Mouse (Mus musculus) CH12.LX (cell line): Measurements from ENCODE around the gene Mettl26. TPM values are rescaled to one million over a fixed set of nuclear protein-coding genes. Genes with fewer than 3 reads are reported as not detected.

Experiments
- DNase-seq: peaks from one replicate; pipeline ENCODE4 v3.0.0-alpha.2; 2013; ENCODE audit errors: extremely low read depth
- H3K27ac ChIP-seq: 2 replicates; pipeline ENCODE4 v1.5.1; 2012; ENCODE audit warnings: low read depth, mild to moderate bottlenecking, control low read depth, moderate library complexity; ENCODE audit not compliant: insufficient read depth
- H3K27me3 ChIP-seq: replicated peaks from 2 replicates; pipeline ENCODE3; 2012; ENCODE audit warnings: inconsistent platforms
- H3K36me3 ChIP-seq, 2 experiments: replicated peaks in 1 of 2; 2 replicates each; pipeline versions ENCODE3 to v1.6.1; 2012; ENCODE audit warnings: inconsistent platforms in 1 of 2, low read length in 1 of 2, mild to moderate bottlenecking in 1 of 2, mixed read lengths in 1 of 2, moderate library complexity in 1 of 2; ENCODE audit not compliant: control insufficient read depth in 1 of 2, insufficient read depth in 1 of 2
- H3K4me1 ChIP-seq, 2 experiments: 2 replicates each; pipeline ENCODE4 v1.6.1; 2012; ENCODE audit warnings: inconsistent platforms in 1 of 2, moderate library complexity in 1 of 2; ENCODE audit not compliant: insufficient read depth in 2 of 2, control insufficient read depth in 1 of 2
- H3K4me2 ChIP-seq: 2 replicates; pipeline ENCODE4 v1.6.1; 2012; ENCODE audit warnings: low read depth, mild to moderate bottlenecking, control low read depth; ENCODE audit not compliant: poor library complexity, insufficient read depth, severe bottlenecking
- H3K4me3 ChIP-seq, 3 experiments: fragments of 150-350 bp in 1 of 3; sonication (generic) in 1 of 3; replicated peaks in 1 of 3; 2 replicates each; pipeline versions ENCODE3 to v1.5.1; 2011 to 2012; ENCODE audit warnings: low read depth in 2 of 3, low read length in 2 of 3, mild to moderate bottlenecking in 2 of 3, moderate library complexity in 2 of 3, control low read depth in 1 of 3, improper control_type of control experiment in 1 of 3, inconsistent platforms in 1 of 3, mixed read lengths in 1 of 3; ENCODE audit not compliant: poor library complexity in 1 of 3
- H3K79me2 ChIP-seq: replicated peaks from 2 replicates; pipeline ENCODE4 v1.6.1; 2012; ENCODE audit warnings: mild to moderate bottlenecking, moderate library complexity; ENCODE audit not compliant: control insufficient read depth, poor library complexity, insufficient read depth, severe bottlenecking; ENCODE audit errors: extremely low read depth
- H3K9ac ChIP-seq: 2 replicates; pipeline ENCODE4 v1.6.1; 2012; ENCODE audit warnings: low read depth, mild to moderate bottlenecking, control low read depth, moderate library complexity; ENCODE audit not compliant: insufficient read depth
- H3K9me3 ChIP-seq: replicated peaks from 2 replicates; pipeline ENCODE3; 2012; ENCODE audit warnings: low read length, inconsistent platforms, mixed read lengths
- CHD2 ChIP-seq: IDR thresholded peaks from 2 replicates; pipeline ENCODE4 v1.6.1; 2011; ENCODE audit warnings: low read length, improper control_type of control experiment
- ELF1 ChIP-seq: IDR thresholded peaks from 2 replicates; pipeline ENCODE4 v1.6.1; 2014; ENCODE audit warnings: low read depth, mild to moderate bottlenecking, inconsistent platforms, low read length, improper control_type of control experiment
- GABPA ChIP-seq: IDR thresholded peaks from 2 replicates; pipeline ENCODE4 v1.6.1; 2012; ENCODE audit warnings: low read depth, low read length, improper control_type of control experiment, inconsistent platforms; ENCODE audit not compliant: insufficient replicate concordance
- HCFC1 ChIP-seq: IDR thresholded peaks from 2 replicates; pipeline ENCODE4 v1.6.1; 2012; ENCODE audit warnings: low read depth, mild to moderate bottlenecking, inconsistent platforms, low read length, improper control_type of control experiment
- JUND ChIP-seq: conservative IDR thresholded peaks from 2 replicates; pipeline ENCODE4 v1.6.1; 2011; ENCODE audit warnings: low read depth, low read length, improper control_type of control experiment
- MAFK ChIP-seq: IDR thresholded peaks from 2 replicates; pipeline ENCODE4 v1.6.1; 2011; ENCODE audit warnings: low read length, improper control_type of control experiment; ENCODE audit not compliant: insufficient replicate concordance
- MAX ChIP-seq: IDR thresholded peaks from 2 replicates; pipeline ENCODE4 v1.6.1; 2011; ENCODE audit warnings: low read length, improper control_type of control experiment
- MAZ ChIP-seq: IDR thresholded peaks from 2 replicates; pipeline ENCODE4 v1.6.1; 2012; ENCODE audit warnings: low read depth, mild to moderate bottlenecking, inconsistent platforms, low read length, improper control_type of control experiment, moderate library complexity
- MYC ChIP-seq: IDR thresholded peaks from 2 replicates; pipeline ENCODE4 v1.6.1; 2011; ENCODE audit warnings: low read depth, mild to moderate bottlenecking, improper control_type of control experiment, low read length
- NELFE ChIP-seq: IDR thresholded peaks from 2 replicates; pipeline ENCODE4 v1.6.1; 2011; ENCODE audit warnings: low read depth, low read length, improper control_type of control experiment
- PAX5 ChIP-seq: IDR thresholded peaks from 2 replicates; pipeline ENCODE4 v1.6.1; 2012; ENCODE audit warnings: low read length, inconsistent platforms, mixed read lengths
- POLR2A ChIP-seq: IDR thresholded peaks from 2 replicates; pipeline ENCODE4 v1.6.1; 2011; ENCODE audit warnings: low read depth, mild to moderate bottlenecking, improper control_type of control experiment, low read length
- POLR2AphosphoS2 ChIP-seq: IDR thresholded peaks from 2 replicates; pipeline ENCODE4 v1.6.1; 2011; ENCODE audit warnings: low read depth, low read length, improper control_type of control experiment
- RCOR1 ChIP-seq: conservative IDR thresholded peaks from 2 replicates; pipeline ENCODE4 v1.6.1; 2012; ENCODE audit warnings: low read depth, mild to moderate bottlenecking, inconsistent platforms, low read length, improper control_type of control experiment
- SIN3A ChIP-seq: IDR thresholded peaks from 2 replicates; pipeline ENCODE4 v1.6.1; 2012; ENCODE audit warnings: low read length, improper control_type of control experiment, inconsistent platforms
- SMC3 ChIP-seq: IDR thresholded peaks from 2 replicates; pipeline ENCODE4 v1.6.1; 2011; ENCODE audit warnings: low read depth, low read length, improper control_type of control experiment
- TBP ChIP-seq: conservative IDR thresholded peaks from 2 replicates; pipeline ENCODE4 v1.6.1; 2011; ENCODE audit warnings: low read depth, low read length, improper control_type of control experiment
- UBTF ChIP-seq: IDR thresholded peaks from 2 replicates; pipeline ENCODE4 v1.6.1; 2012; ENCODE audit warnings: low read depth, mild to moderate bottlenecking, inconsistent platforms, low read length, improper control_type of control experiment, moderate library complexity
- USF2 ChIP-seq: conservative IDR thresholded peaks from 2 replicates; pipeline ENCODE4 v1.6.1; 2011; ENCODE audit warnings: low read depth, low read length, improper control_type of control experiment
- ZKSCAN1 ChIP-seq: IDR thresholded peaks from 2 replicates; pipeline ENCODE4 v1.6.1; 2012; ENCODE audit warnings: low read depth, inconsistent platforms, low read length, improper control_type of control experiment, borderline replicate concordance
- ZMIZ1 ChIP-seq: IDR thresholded peaks from 2 replicates; pipeline ENCODE4 v1.6.1; 2012; ENCODE audit warnings: low read depth, mild to moderate bottlenecking, inconsistent platforms, low read length, improper control_type of control experiment
- ZNF384 ChIP-seq: IDR thresholded peaks from 2 replicates; pipeline ENCODE4 v1.6.1; 2012; ENCODE audit warnings: low read depth, low read length, improper control_type of control experiment, inconsistent platforms
- dilution Hi-C: fragments of 300-500 bp; cut with MboI; formaldehyde crosslinking; loops from 2 replicates; pipeline ENCODE4 v1.14.3; 2020; ENCODE audit warnings: low sequenced_read_pairs; ENCODE audit not compliant: extremely low pct_unique_long_range_greater_than_20kb, extremely low pct_ligation_motif_present
- in situ Hi-C: fragments of 300-500 bp; cut with MboI; formaldehyde crosslinking; loops from 3 replicates; pipeline ENCODE4 v1.14.3; 2019; ENCODE audit warnings: low sequenced_read_pairs, low pct_ligation_motif_present, low pct_unique_long_range_greater_than_20kb, mixed read lengths
- polyA plus RNA-seq: library from polyadenylated mRNA; unstranded; fragments of >175 nt; gene quantifications from 2 replicates; pipeline ENCODE4 v1.2.1, GENCODE M21; 2012; ENCODE audit warnings: low read depth; ENCODE audit not compliant: insufficient read length
- total RNA-seq, 2 experiments: library from RNA; depleted of rRNA; stranded (reverse); fragments of 300-350 nt in 1 of 2; fragments of >200 nt in 1 of 2; gene quantifications; 2 replicates each; pipeline ENCODE4 v1.2.3; 2012 to 2014

Mettl26 gene
- total and polyA plus RNA-seq, 3 experiments: 29.8 to 52.5 (median 33.0) TPM

DNA sequence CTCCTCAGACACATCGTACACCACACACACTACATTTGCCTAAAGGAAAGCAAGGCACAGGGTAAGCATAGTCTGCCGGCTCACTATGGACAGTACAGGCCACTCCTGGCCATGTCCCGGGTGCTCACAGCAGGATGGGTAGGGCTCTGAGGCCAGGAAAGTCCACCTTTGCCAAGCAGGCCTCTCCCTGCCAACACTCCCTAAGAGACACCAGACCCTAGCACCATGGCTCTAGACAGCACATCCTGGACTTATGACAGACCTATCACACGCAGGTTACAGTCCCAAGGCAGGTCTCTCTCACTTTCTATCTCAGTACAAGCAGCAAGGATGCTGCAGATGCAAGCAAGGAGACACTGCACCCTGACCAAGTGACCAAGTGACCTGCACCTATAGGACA is 31.8 kb upstream of the Mettl26 start:
- no peak for TF ChIP-seq ELF1
- TF ChIP-seq CHD2: no peak
- TF ChIP-seq SIN3A: no peak
- TF ChIP-seq ZKSCAN1: no peak
- no peak for TF ChIP-seq JUND
- TF ChIP-seq MAX: no peak
- no peak for TF ChIP-seq ZNF384
- no peak for TF ChIP-seq POLR2A
- no peak for TF ChIP-seq NELFE
- no peak for TF ChIP-seq MAZ
- no peak for TF ChIP-seq HCFC1
- TF ChIP-seq USF2: no peak
- no peaks in the 10 kb centered on the region for H3K9me3 ChIP-seq
- peak overlapping the region; percentile 71; the same call in 1 of the 2 replicates for H3K4me2 ChIP-seq
- peak overlapping the region; percentile 71 to 93 (median 77) for H3K4me3 ChIP-seq
- H3K27me3 ChIP-seq: no peaks in the 10 kb centered on the region
- no peak for DNase-seq
- peaks cover 12 to 15% of the 10 kb centered on the region in 2 experiments for H3K4me1 ChIP-seq
- H3K9ac ChIP-seq: peak overlapping the region; percentile 83
- in situ Hi-C loops (no loop called here), dilution Hi-C loops (no loop called here)
- H3K36me3 ChIP-seq: peaks cover 59 to 83% of the 10 kb centered on the region in 2 experiments
- peaks cover 14% of the 10 kb centered on the region for H3K79me2 ChIP-seq
- no peak overlapping the region for H3K27ac ChIP-seq

DNA sequence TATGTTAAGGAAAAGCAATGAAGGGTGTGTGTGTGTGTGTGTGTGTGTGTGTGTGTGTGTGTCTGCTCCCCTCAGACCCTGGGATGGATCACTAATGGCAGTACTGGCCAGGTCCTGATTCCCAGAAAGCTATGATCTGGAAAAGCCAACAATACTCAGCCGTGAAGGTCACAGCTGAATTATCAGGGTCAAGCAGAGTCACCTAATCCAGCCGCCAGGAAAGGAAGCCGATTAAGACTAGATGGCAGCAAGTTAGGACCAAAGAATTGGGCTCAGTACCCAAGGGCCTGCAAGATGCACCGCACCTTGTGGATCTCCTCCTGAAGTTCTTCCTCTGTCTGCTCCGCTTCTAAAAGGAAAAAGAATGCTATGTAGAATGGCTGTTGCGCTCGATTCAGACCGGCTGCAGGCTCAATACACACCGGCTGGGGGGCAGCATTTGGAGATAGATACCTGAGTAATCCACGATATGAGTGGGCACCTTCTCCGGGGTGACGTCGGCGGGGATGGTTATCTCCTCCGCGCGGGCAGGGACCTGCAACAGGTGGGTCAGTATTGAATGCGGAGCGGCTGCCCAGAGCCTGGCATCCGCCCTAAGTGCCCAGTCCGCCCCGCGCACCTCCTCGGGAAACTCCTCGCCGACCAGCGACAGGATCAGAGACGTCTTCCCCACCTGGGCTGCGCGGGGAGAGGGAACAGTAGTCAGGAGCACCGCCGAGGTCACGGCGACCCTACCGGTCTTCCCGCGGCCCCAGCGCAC is 31.1 kb upstream of the Mettl26 start:
- TF ChIP-seq NELFE (no peak), ZMIZ1 (no peak), PAX5 (no peak), UBTF (no peak), POLR2AphosphoS2 (no peak), SMC3 (no peak), MAFK (no peak), GABPA (no peak), RCOR1 (no peak), MYC (no peak), ELF1 (no peak), ZNF384 (no peak), TBP (no peak)
- H3K36me3 ChIP-seq: peaks cover 60 to 84% of the 10 kb centered on the region in 2 experiments
- DNase-seq: no peak
- in situ Hi-C loops (no loop called here), dilution Hi-C loops (no loop called here)
- no peaks in the 10 kb centered on the region for H3K9me3 ChIP-seq
- peak overlapping the region; percentile 71 to 93 (median 77) for H3K4me3 ChIP-seq
- H3K4me1 ChIP-seq: peaks cover 12 to 15% of the 10 kb centered on the region in 2 experiments
- H3K79me2 ChIP-seq: peaks cover 14% of the 10 kb centered on the region
- peak overlapping the region; percentile 83 for H3K9ac ChIP-seq
- H3K27me3 ChIP-seq: no peaks in the 10 kb centered on the region
- H3K4me2 ChIP-seq: peak overlapping the region; percentile 71
- peak overlapping the region; percentile 54 for H3K27ac ChIP-seq
